Mouse (Mus musculus) fibroblast of lung, adult 2 months (primary cell): Measurements from ENCODE around the gene Tufm.
A peak's percentile ranks its signal among the peaks of the same experiment; 100 is the strongest.

Experiments used
- DNase-seq: peaks from one replicate; pipeline ENCODE4 v3.0.0-alpha.2; 2011; ENCODE audit warnings: low read depth

The Tufm gene

GRCm38 (mm10) chr7:126487052-126487483 is at the start of gene Tufm:
Gene Tufm (plus strand): TSS chr7:126487361.
- DNase-seq: peak; percentile 87

- no peak for DNase-seq
Observed at GRCm38 (mm10) chr7:126440134-126440533, 47.0 kb upstream of the Tufm start.

- no peak for DNase-seq
Observed at GRCm38 (mm10) chr7:126443997-126444396, 43.2 kb upstream of the Tufm start.

GRCm38 (mm10) chr7:126444536-126444935 is 42.6 kb upstream of the Tufm start:
- no peak for DNase-seq

- no peak for DNase-seq
Observed at GRCm38 (mm10) chr7:126445104-126445815, 41.9 kb upstream of the Tufm start.

GRCm38 (mm10) chr7:126446217-126446616 is 40.9 kb upstream of the Tufm start:
- DNase-seq: no peak

- no peak for DNase-seq
Observed at GRCm38 (mm10) chr7:126448481-126448880, 38.7 kb upstream of the Tufm start.

- no peak for DNase-seq
Observed at GRCm38 (mm10) chr7:126449991-126450390, 37.2 kb upstream of the Tufm start.

GRCm38 (mm10) chr7:126450641-126451040 is 36.5 kb upstream of the Tufm start:
- no peak for DNase-seq

- no peak for DNase-seq
Observed at GRCm38 (mm10) chr7:126452244-126452643, 34.9 kb upstream of the Tufm start.

- no peak for DNase-seq
Observed at GRCm38 (mm10) chr7:126453861-126454260, 33.3 kb upstream of the Tufm start.

GRCm38 (mm10) chr7:126455242-126455641 is 31.9 kb upstream of the Tufm start:
- no peak for DNase-seq

GRCm38 (mm10) chr7:126456382-126457266 is 30.5 kb upstream of the Tufm start:
- DNase-seq: no peak

GRCm38 (mm10) chr7:126458225-126458624 is 28.9 kb upstream of the Tufm start:
- no peak for DNase-seq

GRCm38 (mm10) chr7:126458844-126459618 is 28.1 kb upstream of the Tufm start:
- DNase-seq: no peak

- DNase-seq: no peak
Observed at GRCm38 (mm10) chr7:126460623-126461399, 26.4 kb upstream of the Tufm start.

GRCm38 (mm10) chr7:126461626-126462025 is 25.5 kb upstream of the Tufm start:
- no peak for DNase-seq

- DNase-seq: no peak
Observed at GRCm38 (mm10) chr7:126463004-126463403, 24.2 kb upstream of the Tufm start, which contains the start of gene Atp2a1. Gene Atp2a1 (minus strand): TSS chr7:126463108.

GRCm38 (mm10) chr7:126463547-126463946 is 23.6 kb upstream of the Tufm start:
- DNase-seq: no peak

GRCm38 (mm10) chr7:126464121-126464520 is 23.0 kb upstream of the Tufm start:
- no peak for DNase-seq

GRCm38 (mm10) chr7:126464836-126465235 is 22.3 kb upstream of the Tufm start:
- DNase-seq: no peak
